Mouse (Mus musculus): ENCODE measurements at regions not wholly inside any gene's neighbourhood (a gene's known extent, or its start where the extent isn't known, plus 50 kb on each side); places are given as distances from the start of the nearest gene placed in this dataset.

GRCm38 (mm10) chr3:41857446-41857845, 115.0 kb downstream of the D3Ertd751e start:
- H3K9me3 ChIP-seq = no peaks in the 10 kb centered on the region
- H3K27ac ChIP-seq (replicated peaks) = no peak overlapping the region
- H3K36me3 ChIP-seq (replicated peaks) = no peaks in the 10 kb centered on the region
- H3K4me1 ChIP-seq = no peaks in the 10 kb centered on the region
- no peak overlapping the region for H3K4me3 ChIP-seq
- DNase-seq (ENCODE audit: low spot score) = no peak
- WGBS = 76% methylated on average over 2 of the region's 2 CpGs
- H3K27me3 ChIP-seq (replicated peaks; ENCODE audit: low read depth, poor library complexity, severe bottlenecking) = no peaks in the 10 kb centered on the region

- DNase-seq (ENCODE audit: low spot score) = no peak
- Histone ChIP-seq H3K4me3 (no peak overlapping the region), H3K9me3 (no peaks in the 10 kb centered on the region), H3K27me3 (replicated peaks; ENCODE audit: low read depth, poor library complexity, severe bottlenecking) (no peaks in the 10 kb centered on the region), H3K4me1 (no peaks in the 10 kb centered on the region), H3K36me3 (replicated peaks) (no peaks in the 10 kb centered on the region), H3K27ac (replicated peaks) (no peak overlapping the region)
These were observed 120.3 kb downstream of the D3Ertd751e start for GRCm38 (mm10) chr3:41862674-41863073.

GRCm38 (mm10) chr3:41908952-41909351, 166.5 kb downstream of the D3Ertd751e start:
- Histone ChIP-seq H3K9me3 (no peaks in the 10 kb centered on the region), H3K27me3 (replicated peaks; ENCODE audit: low read depth, poor library complexity, severe bottlenecking) (no peaks in the 10 kb centered on the region), H3K4me3 (no peak overlapping the region), H3K36me3 (replicated peaks) (no peaks in the 10 kb centered on the region), H3K27ac (replicated peaks) (no peak overlapping the region), H3K4me1 (no peaks in the 10 kb centered on the region)
- no peak for DNase-seq (ENCODE audit: low spot score)
- WGBS = 87% methylated on average over 6 of the region's 6 CpGs

GRCm38 (mm10) chr3:41913190-41913589, 170.8 kb downstream of the D3Ertd751e start:
- H3K27me3 ChIP-seq (replicated peaks; ENCODE audit: low read depth, poor library complexity, severe bottlenecking) = no peaks in the 10 kb centered on the region
- no peaks in the 10 kb centered on the region for H3K4me1 ChIP-seq
- H3K27ac ChIP-seq (replicated peaks) = no peak overlapping the region
- no peaks in the 10 kb centered on the region for H3K36me3 ChIP-seq (replicated peaks)
- WGBS = 85% methylated on average over 2 of the region's 2 CpGs
- no peak overlapping the region for H3K4me3 ChIP-seq
- no peaks in the 10 kb centered on the region for H3K9me3 ChIP-seq
- DNase-seq (ENCODE audit: low spot score) = no peak

GRCm38 (mm10) chr3:41939843-41940242, 197.4 kb downstream of the D3Ertd751e start:
- Histone ChIP-seq H3K36me3 (replicated peaks) (no peaks in the 10 kb centered on the region), H3K4me1 (no peaks in the 10 kb centered on the region), H3K4me3 (no peak overlapping the region), H3K27ac (replicated peaks) (no peak overlapping the region), H3K9me3 (no peaks in the 10 kb centered on the region), H3K27me3 (replicated peaks; ENCODE audit: low read depth, poor library complexity, severe bottlenecking) (no peaks in the 10 kb centered on the region)
- 66% methylated on average over 4 of the region's 4 CpGs for WGBS
- no peak for DNase-seq (ENCODE audit: low spot score)

- Histone ChIP-seq H3K36me3 (replicated peaks) (no peaks in the 10 kb centered on the region), H3K9me3 (no peaks in the 10 kb centered on the region), H3K4me3 (no peak overlapping the region), H3K4me1 (no peaks in the 10 kb centered on the region), H3K27me3 (replicated peaks; ENCODE audit: low read depth, poor library complexity, severe bottlenecking) (no peaks in the 10 kb centered on the region), H3K27ac (replicated peaks) (no peak overlapping the region)
- WGBS = 65% methylated on average over 6 of the region's 6 CpGs
- no peak for DNase-seq (ENCODE audit: low spot score)
These were observed 200.6 kb downstream of the D3Ertd751e start for GRCm38 (mm10) chr3:41942964-41943363.

GRCm38 (mm10) chr3:41949404-41949803, 207.0 kb downstream of the D3Ertd751e start:
- DNase-seq (ENCODE audit: low spot score) = no peak
- 89% methylated on average over 2 of the region's 2 CpGs for WGBS
- no peaks in the 10 kb centered on the region for H3K36me3 ChIP-seq (replicated peaks)

GRCm38 (mm10) chr3:41957385-41957784, 215.0 kb downstream of the D3Ertd751e start:
- no peaks in the 10 kb centered on the region for H3K36me3 ChIP-seq (replicated peaks)
- H3K4me1 ChIP-seq = no peaks in the 10 kb centered on the region
- 35% methylated on average over 3 of the region's 3 CpGs for WGBS
- no peak overlapping the region for H3K4me3 ChIP-seq
- DNase-seq (ENCODE audit: low spot score) = peak; percentile 33
- no peak overlapping the region for H3K27ac ChIP-seq (replicated peaks)
- no peaks in the 10 kb centered on the region for H3K9me3 ChIP-seq
- H3K27me3 ChIP-seq (replicated peaks; ENCODE audit: low read depth, poor library complexity, severe bottlenecking) = no peaks in the 10 kb centered on the region

More at GRCm38 (mm10) chr3:41949404-41949803, 207.0 kb downstream of the D3Ertd751e start:
- no peaks in the 10 kb centered on the region for H3K9me3 ChIP-seq
- H3K27ac ChIP-seq (replicated peaks) = no peak overlapping the region
- no peaks in the 10 kb centered on the region for H3K4me1 ChIP-seq
- H3K27me3 ChIP-seq (replicated peaks; ENCODE audit: low read depth, poor library complexity, severe bottlenecking) = no peaks in the 10 kb centered on the region
- no peak overlapping the region for H3K4me3 ChIP-seq

GRCm38 (mm10) chr3:41960209-41960608, 217.8 kb downstream of the D3Ertd751e start:
- Histone ChIP-seq H3K9me3 (no peaks in the 10 kb centered on the region), H3K27ac (replicated peaks) (no peak overlapping the region), H3K36me3 (replicated peaks) (no peaks in the 10 kb centered on the region), H3K27me3 (replicated peaks; ENCODE audit: low read depth, poor library complexity, severe bottlenecking) (no peaks in the 10 kb centered on the region), H3K4me3 (no peak overlapping the region), H3K4me1 (no peaks in the 10 kb centered on the region)
- 90% methylated on average over 2 of the region's 2 CpGs for WGBS
- no peak for DNase-seq (ENCODE audit: low spot score)

- H3K27me3 ChIP-seq (replicated peaks; ENCODE audit: low read depth, poor library complexity, severe bottlenecking) = no peaks in the 10 kb centered on the region
- no peak overlapping the region for H3K4me3 ChIP-seq
- H3K4me1 ChIP-seq = no peaks in the 10 kb centered on the region
- no peaks in the 10 kb centered on the region for H3K9me3 ChIP-seq
- H3K36me3 ChIP-seq (replicated peaks) = no peaks in the 10 kb centered on the region
- DNase-seq (ENCODE audit: low spot score) = no peak
- no peak overlapping the region for H3K27ac ChIP-seq (replicated peaks)
- 81% methylated on average over 7 of the region's 7 CpGs for WGBS
These were observed 220.5 kb downstream of the D3Ertd751e start for GRCm38 (mm10) chr3:41962923-41963322.

GRCm38 (mm10) chr3:42006672-42007265, 264.4 kb downstream of the D3Ertd751e start:
- no peak for DNase-seq (ENCODE audit: low spot score)
- Histone ChIP-seq H3K9me3 (no peaks in the 10 kb centered on the region), H3K27ac (replicated peaks) (no peak overlapping the region), H3K36me3 (replicated peaks) (no peaks in the 10 kb centered on the region), H3K4me3 (no peak overlapping the region), H3K27me3 (replicated peaks; ENCODE audit: low read depth, poor library complexity, severe bottlenecking) (no peaks in the 10 kb centered on the region), H3K4me1 (no peaks in the 10 kb centered on the region)
- WGBS = 76% methylated on average over 5 of the region's 5 CpGs

- no peak overlapping the region for H3K27ac ChIP-seq (replicated peaks)
- H3K36me3 ChIP-seq (replicated peaks) = no peaks in the 10 kb centered on the region
- H3K4me1 ChIP-seq = no peaks in the 10 kb centered on the region
- H3K9me3 ChIP-seq = no peaks in the 10 kb centered on the region
- DNase-seq (ENCODE audit: low spot score) = no peak
- 94% methylated on average over 5 of the region's 5 CpGs for WGBS
- no peaks in the 10 kb centered on the region for H3K27me3 ChIP-seq (replicated peaks; ENCODE audit: low read depth, poor library complexity, severe bottlenecking)
- H3K4me3 ChIP-seq = no peak overlapping the region
These were observed 280.8 kb downstream of the D3Ertd751e start for GRCm38 (mm10) chr3:42023187-42023586.

- no peaks in the 10 kb centered on the region for H3K27me3 ChIP-seq (replicated peaks; ENCODE audit: low read depth, poor library complexity, severe bottlenecking)
- H3K4me1 ChIP-seq = no peaks in the 10 kb centered on the region
- no peaks in the 10 kb centered on the region for H3K9me3 ChIP-seq
- no peak overlapping the region for H3K4me3 ChIP-seq
- no peaks in the 10 kb centered on the region for H3K36me3 ChIP-seq (replicated peaks)
- WGBS = 24% methylated on average over 4 of the region's 4 CpGs
- no peak overlapping the region for H3K27ac ChIP-seq (replicated peaks)
- DNase-seq (ENCODE audit: low spot score) = no peak
These were observed 297.2 kb downstream of the D3Ertd751e start for GRCm38 (mm10) chr3:42039632-42040031.

Data from embryonic facial prominence, embryonic 10.5 days (tissue).